Mouse (Mus musculus): ENCODE measurements at regions not wholly inside any gene's neighbourhood (a gene's known extent, or its start where the extent isn't known, plus 50 kb on each side); places are given as distances from the start of the nearest gene placed in this dataset.
"Not testable (repeated sequence)": the region's sequence is repeated elsewhere in the genome, so short reads cannot be mapped to it uniquely, and the experiment has no call there.

GRCm38 (mm10) chr12:25462690-25463089, 365.8 kb upstream of the Id2 start:
- not testable (repeated sequence) for TF ChIP-seq EP300 (optimal IDR thresholded peaks at IDR 0.05); CTCF (IDR thresholded peaks at IDR 0.05; ENCODE audit: low read depth)

Data from stomach, postnatal 0 days (tissue).